Mouse (Mus musculus) forebrain, postnatal 0 days (tissue): ENCODE measurements at regions not wholly inside any gene's neighbourhood (a gene's known extent, or its start where the extent isn't known, plus 50 kb on each side); places are given as distances from the start of the nearest gene placed in this dataset.

Experiments
- ATAC-seq: fragments of 200-750 bp; cut with Nextera tagmentation; 2 replicates; pipeline ENCODE4 v1.8.0; 2017; ENCODE audit warnings: mild to moderate bottlenecking, moderate library complexity
- DNase-seq: peaks from one replicate; pipeline ENCODE4 v3.0.0-alpha.2; 2015
- H3K27ac ChIP-seq: fragments of 300-500 bp; sonication (generic); 2 replicates; pipeline ENCODE4 v1.5.1; 2014; ENCODE audit warnings: low read depth, mild to moderate bottlenecking, antibody characterized with exemption, low read length, moderate library complexity, mixed read lengths
- H3K27me3 ChIP-seq: fragments of 300-500 bp; sonication (generic); 2 replicates; pipeline ENCODE4 v1.6.1; 2014; ENCODE audit warnings: mild to moderate bottlenecking, low read length, mixed read lengths; ENCODE audit not compliant: insufficient read depth
- H3K36me3 ChIP-seq: fragments of 300-500 bp; sonication (generic); 2 replicates; pipeline ENCODE4 v1.6.1; 2014; ENCODE audit warnings: mild to moderate bottlenecking, moderate library complexity; ENCODE audit not compliant: insufficient read depth
- H3K4me1 ChIP-seq: fragments of 300-500 bp; sonication (generic); 2 replicates; pipeline ENCODE4 v1.6.1; 2014; ENCODE audit warnings: antibody characterized with exemption; ENCODE audit not compliant: insufficient read depth
- H3K4me2 ChIP-seq: fragments of 300-500 bp; sonication (generic); 2 replicates; pipeline ENCODE4 v1.6.1; 2014; ENCODE audit warnings: low read depth, mild to moderate bottlenecking, moderate library complexity
- H3K4me3 ChIP-seq: fragments of 300-500 bp; sonication (generic); 2 replicates; pipeline ENCODE4 v1.5.1; 2014; ENCODE audit warnings: low read depth, low read length, mixed read lengths
- H3K9ac ChIP-seq: fragments of 300-500 bp; sonication (generic); 2 replicates; pipeline ENCODE4 v1.6.1; 2014; ENCODE audit warnings: mild to moderate bottlenecking
- H3K9me3 ChIP-seq: fragments of 300-500 bp; sonication (generic); 2 replicates; pipeline ENCODE4 v1.6.1; 2016; ENCODE audit warnings: low read length
- CTCF ChIP-seq: sonication (generic); IDR thresholded peaks from 2 replicates; pipeline ENCODE4 v1.5.1; 2016; ENCODE audit warnings: antibody characterized with exemption, control low read depth, low read depth
- WGBS: fragments of 180-500 bp; shearing (Covaris S2); extraction: QIAGEN DNeasy Blood & Tissue Kit; methylation state at CpG from one replicate; pipeline ENCODE4 v1.1.7; 2014; 5-methylcytosine and 5-hydroxymethylcytosine counted together

GRCm38 (mm10) chr17:9286834-9287233 lies 135.0 kb upstream of the Gm17728 start:
- no peak overlapping the region for H3K4me2 ChIP-seq
- WGBS, result 69% methylated on average over 6 of the region's 6 CpGs
- H3K4me3 ChIP-seq, result no peak overlapping the region
- DNase-seq, result no peak
- no peak overlapping the region for H3K9ac ChIP-seq
- no peak for ATAC-seq
- peak; percentile 38; the same call in 1 of the 2 replicates for TF ChIP-seq CTCF
- H3K36me3 ChIP-seq, result no peaks in the 10 kb centered on the region
- no peak overlapping the region for H3K27ac ChIP-seq
- H3K27me3 ChIP-seq, result no peaks in the 10 kb centered on the region
- no peaks in the 10 kb centered on the region for H3K4me1 ChIP-seq
- H3K9me3 ChIP-seq, result no peaks in the 10 kb centered on the region

DNA sequence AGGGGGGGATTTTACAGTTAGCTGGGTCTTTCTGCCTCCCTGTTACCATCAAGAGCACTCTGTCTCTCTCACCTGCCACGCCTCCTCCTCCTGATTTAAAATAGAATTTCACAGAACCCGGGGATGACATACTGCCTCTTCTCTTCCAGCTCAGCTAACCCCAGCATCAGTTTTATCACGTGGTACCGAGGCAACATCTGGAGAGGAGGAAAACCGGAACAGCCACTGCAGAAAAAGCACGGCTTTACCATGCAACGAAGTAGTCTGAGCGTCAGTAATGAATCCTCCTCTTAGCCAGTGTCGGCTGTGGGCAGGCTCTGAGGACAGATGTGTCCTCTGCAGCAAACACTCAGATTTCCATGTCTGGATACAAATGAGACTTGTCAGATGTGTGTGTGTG lies 134.2 kb upstream of the Gm17728 start:
- DNase-seq, result peak; percentile 50
- ATAC-seq, result peak; percentile 66
- Histone ChIP-seq H3K27ac (no peak overlapping the region), H3K36me3 (no peaks in the 10 kb centered on the region), H3K9me3 (no peaks in the 10 kb centered on the region), H3K9ac (no peak overlapping the region), H3K4me3 (no peak overlapping the region), H3K4me1 (0 out of 2 replicates have a peak, but pooled peaks cover 4% of the 10 kb centered on the region), H3K27me3 (no peaks in the 10 kb centered on the region), H3K4me2 (no peak overlapping the region)
- no peak for TF ChIP-seq CTCF
- WGBS, result 62% methylated on average over 9 of the region's 9 CpGs

DNA sequence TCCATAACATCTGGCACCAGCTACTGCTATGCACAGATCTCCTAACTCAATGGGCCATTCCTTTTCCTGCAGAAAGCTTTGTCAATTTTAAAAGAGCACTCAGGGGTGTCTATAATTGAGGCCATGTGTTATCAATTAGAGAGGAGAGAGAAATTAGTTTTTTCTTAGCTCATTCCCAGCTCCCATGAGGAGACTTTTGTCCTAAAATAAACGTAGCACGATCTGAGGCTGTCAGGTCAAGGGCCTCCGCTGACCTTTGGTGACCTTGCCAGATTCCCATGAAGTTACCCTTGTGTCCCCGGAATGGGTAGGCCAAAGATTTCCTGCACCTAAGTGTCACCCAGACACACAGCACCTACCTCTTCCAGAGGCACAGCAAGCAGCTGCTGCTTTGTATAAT lies 130.3 kb upstream of the Gm17728 start:
- DNase-seq, result no peak
- Histone ChIP-seq H3K4me2 (no peak overlapping the region), H3K27me3 (no peaks in the 10 kb centered on the region), H3K4me3 (no peak overlapping the region), H3K9me3 (no peaks in the 10 kb centered on the region), H3K36me3 (no peaks in the 10 kb centered on the region), H3K4me1 (0 out of 2 replicates have a peak, but pooled peaks cover 4% of the 10 kb centered on the region), H3K27ac (no peak overlapping the region), H3K9ac (no peak overlapping the region)
- no peak for ATAC-seq
- TF ChIP-seq CTCF, result no peak
- WGBS, result 40% methylated on average over 4 of the region's 4 CpGs

GRCm38 (mm10) chr17:9292296-9292695 lies 129.6 kb upstream of the Gm17728 start:
- no peaks in the 10 kb centered on the region for H3K27me3 ChIP-seq
- no peak for TF ChIP-seq CTCF
- no peaks in the 10 kb centered on the region for H3K36me3 ChIP-seq
- WGBS, result 51% methylated on average over 7 of the region's 7 CpGs
- no peak overlapping the region for H3K4me2 ChIP-seq
- H3K9me3 ChIP-seq, result no peaks in the 10 kb centered on the region
- H3K4me1 ChIP-seq, result 0 out of 2 replicates have a peak, but pooled peaks cover 4% of the 10 kb centered on the region
- no peak overlapping the region for H3K4me3 ChIP-seq
- DNase-seq, result no peak
- no peak; the same call in 1 of the 2 replicates for ATAC-seq
- H3K27ac ChIP-seq, result no peak overlapping the region
- no peak overlapping the region for H3K9ac ChIP-seq

- Histone ChIP-seq H3K4me1 (0 out of 2 replicates have a peak, but pooled peaks cover 5% of the 10 kb centered on the region), H3K9me3 (no peaks in the 10 kb centered on the region), H3K9ac (no peak overlapping the region), H3K4me2 (no peak overlapping the region), H3K4me3 (no peak overlapping the region), H3K27ac (no peak overlapping the region), H3K36me3 (no peaks in the 10 kb centered on the region), H3K27me3 (no peaks in the 10 kb centered on the region)
- DNase-seq, result no peak
- 83% methylated on average over 1 of the region's 1 CpGs for WGBS
- TF ChIP-seq CTCF, result no peak
- ATAC-seq, result no peak
Measured at GRCm38 (mm10) chr17:9296371-9296770, 125.5 kb upstream of the Gm17728 start.

GRCm38 (mm10) chr17:9298231-9298630 lies 123.6 kb upstream of the Gm17728 start:
- no peak overlapping the region for H3K4me3 ChIP-seq
- no peak overlapping the region for H3K27ac ChIP-seq
- no peak overlapping the region for H3K4me2 ChIP-seq
- no peaks in the 10 kb centered on the region for H3K9me3 ChIP-seq
- no peaks in the 10 kb centered on the region for H3K36me3 ChIP-seq
- 0 out of 2 replicates have a peak, but pooled peaks cover 5% of the 10 kb centered on the region for H3K4me1 ChIP-seq
- H3K9ac ChIP-seq, result no peak overlapping the region
- ATAC-seq (no peak), DNase-seq (no peak)
- no peak for TF ChIP-seq CTCF
- no peaks in the 10 kb centered on the region for H3K27me3 ChIP-seq
- WGBS, result 94% methylated on average over 1 of the region's 1 CpGs

DNA sequence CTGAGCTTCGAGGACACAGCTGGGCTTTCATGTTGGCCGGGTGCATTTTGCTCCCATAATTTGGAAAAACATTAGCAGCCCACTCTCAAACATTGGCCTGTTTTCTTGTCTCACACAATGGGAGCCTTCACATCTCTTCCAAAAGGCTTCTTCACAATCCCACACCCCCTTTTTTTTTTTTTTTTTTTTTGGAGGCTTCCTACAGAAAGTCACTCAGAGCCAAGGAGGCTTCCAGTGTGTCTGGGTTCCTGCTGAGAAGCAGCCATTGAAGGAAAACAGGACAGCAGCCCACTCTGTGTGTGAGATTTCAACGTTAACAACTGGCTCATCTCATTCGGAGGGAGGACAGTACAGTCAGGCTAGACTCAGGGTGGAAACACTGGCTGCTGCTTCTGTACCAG lies 120.8 kb upstream of the Gm17728 start:
- DNase-seq (peak; percentile 53), ATAC-seq (peak; percentile 76)
- Histone ChIP-seq H3K27ac (peak overlapping the region; percentile 41; the same call in 1 of the 2 replicates), H3K27me3 (no peaks in the 10 kb centered on the region), H3K4me1 (0 out of 2 replicates have a peak, but pooled peaks cover 5% of the 10 kb centered on the region), H3K4me3 (no peak overlapping the region), H3K36me3 (no peaks in the 10 kb centered on the region), H3K9me3 (no peaks in the 10 kb centered on the region), H3K9ac (no peak overlapping the region), H3K4me2 (no peak overlapping the region)
- no peak for TF ChIP-seq CTCF
- 17% methylated on average over 4 of the region's 4 CpGs for WGBS
